Mouse (Mus musculus): ENCODE data around the gene Ttc19. TPM values are rescaled to one million over a fixed set of nuclear protein-coding genes. Genes with fewer than 3 reads are reported as not detected.
"Not testable (repeated sequence)": the region's sequence is repeated elsewhere in the genome, so short reads cannot be mapped to it uniquely, and the experiment has no call there.

Ttc19 gene
- polyA plus RNA-seq, 1 experiment from 2014 or later = 19.1 TPM

GRCm38 (mm10) chr11:62351948-62352347 lies 70.7 kb downstream of the Ttc19 start:
- Histone ChIP-seq H3K4me2 (no peak overlapping the region), H3K36me3 (peaks cover 72% of the 10 kb centered on the region), H3K27me3 (no peaks in the 10 kb centered on the region), H3K27ac (no peak overlapping the region), H3K4me3 (no peak overlapping the region), H3K4me1 (replicated peaks) (no peaks in the 10 kb centered on the region), H3K9me3 (replicated peaks) (no peaks in the 10 kb centered on the region), H3K9ac (no peak overlapping the region)
- no peak for ATAC-seq (replicated peaks; ENCODE audit: insufficient number of reproducible peaks, insufficient read depth, low FRiP score, low read depth)
- WGBS = 82% methylated on average over 4 of the region's 4 CpGs

DNA sequence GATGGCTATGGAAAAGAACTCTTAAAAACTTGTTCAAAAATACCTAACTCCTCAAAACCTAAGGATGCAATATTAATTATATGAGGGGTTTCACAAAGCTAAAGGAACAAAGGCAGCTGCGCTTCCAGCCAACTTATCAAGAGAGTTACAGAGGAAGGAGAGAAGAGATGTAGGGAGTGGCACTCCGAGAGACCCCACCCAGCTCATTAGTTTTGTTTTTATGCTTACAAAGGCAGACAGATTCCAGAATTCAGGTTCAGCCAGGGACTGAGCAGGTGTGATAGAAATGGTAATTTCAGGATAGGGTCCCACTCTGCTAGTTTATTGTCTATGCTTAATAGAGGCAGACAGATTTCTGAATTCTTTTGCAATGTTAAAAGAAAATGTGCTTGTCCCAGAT lies 73.9 kb downstream of the Ttc19 start:
- no peak overlapping the region for H3K9ac ChIP-seq
- H3K9me3 ChIP-seq (replicated peaks) = no peaks in the 10 kb centered on the region
- 90% methylated on average over 2 of the region's 2 CpGs for WGBS
- H3K4me3 ChIP-seq = no peak overlapping the region
- ATAC-seq (replicated peaks; ENCODE audit: insufficient number of reproducible peaks, insufficient read depth, low FRiP score, low read depth) = no peak
- H3K27me3 ChIP-seq = no peaks in the 10 kb centered on the region
- no peak overlapping the region for H3K27ac ChIP-seq
- no peaks in the 10 kb centered on the region for H3K4me1 ChIP-seq (replicated peaks)
- peaks cover 64% of the 10 kb centered on the region for H3K36me3 ChIP-seq
- no peak overlapping the region for H3K4me2 ChIP-seq

DNA sequence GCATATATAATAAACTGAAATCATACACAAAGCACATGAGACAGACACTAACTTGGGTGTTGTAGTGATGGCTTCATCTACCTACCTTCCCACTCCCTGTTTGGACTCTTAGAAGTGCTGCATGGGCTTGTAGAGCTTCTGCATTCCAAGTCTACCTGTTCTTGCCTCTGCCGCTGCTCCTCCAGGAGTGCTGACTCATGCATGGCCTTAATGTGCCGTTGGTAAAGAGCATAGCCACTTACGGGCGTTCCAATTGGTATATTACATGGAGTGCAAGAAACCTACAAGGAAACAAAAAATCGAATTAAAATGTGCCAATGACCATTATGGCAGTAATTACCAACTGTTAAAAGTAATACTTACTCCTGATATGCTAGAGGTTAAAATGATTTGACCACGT lies 85.6 kb downstream of the Ttc19 start:
- no peak overlapping the region for H3K27ac ChIP-seq
- H3K9ac ChIP-seq = no peak overlapping the region
- H3K4me3 ChIP-seq = no peak overlapping the region
- H3K36me3 ChIP-seq = peaks cover 51% of the 10 kb centered on the region
- 90% methylated on average over 6 of the region's 6 CpGs for WGBS
- no peaks in the 10 kb centered on the region for H3K27me3 ChIP-seq
- no peaks in the 10 kb centered on the region for H3K9me3 ChIP-seq (replicated peaks)
- ATAC-seq (replicated peaks; ENCODE audit: insufficient number of reproducible peaks, insufficient read depth, low FRiP score, low read depth) = no peak
- no peaks in the 10 kb centered on the region for H3K4me1 ChIP-seq (replicated peaks)
- H3K4me2 ChIP-seq = no peak overlapping the region

DNA sequence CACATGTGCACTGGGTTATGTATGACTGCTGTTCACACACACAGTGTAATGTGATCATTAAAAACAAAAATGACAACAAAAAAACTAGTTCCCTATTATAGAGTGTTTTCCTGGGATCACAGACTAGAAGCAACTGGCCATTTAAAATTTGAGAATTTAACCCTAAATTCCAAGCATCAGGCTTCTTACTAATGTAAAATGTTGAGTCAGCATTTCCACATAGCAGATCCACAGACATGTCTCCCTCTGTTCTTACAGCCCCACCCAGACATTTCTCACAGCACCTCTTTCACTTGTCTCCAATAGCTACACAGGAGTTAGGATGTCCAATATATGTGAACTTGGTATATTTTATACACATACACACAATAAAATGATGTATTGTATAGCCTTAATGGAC lies 88.7 kb downstream of the Ttc19 start:
- Histone ChIP-seq H3K9ac (no peak overlapping the region), H3K4me1 (replicated peaks) (no peaks in the 10 kb centered on the region), H3K27ac (no peak overlapping the region), H3K4me3 (no peak overlapping the region), H3K36me3 (peaks cover 57% of the 10 kb centered on the region), H3K9me3 (replicated peaks) (no peaks in the 10 kb centered on the region), H3K27me3 (no peaks in the 10 kb centered on the region), H3K4me2 (no peak overlapping the region)
- no peak for ATAC-seq (replicated peaks; ENCODE audit: insufficient number of reproducible peaks, insufficient read depth, low FRiP score, low read depth)

- H3K36me3 ChIP-seq = peaks cover 61% of the 10 kb centered on the region
Measured at GRCm38 (mm10) chr11:62371776-62372175, 90.5 kb downstream of the Ttc19 start.

GRCm38 (mm10) chr11:62377202-62377851 lies 96.1 kb downstream of the Ttc19 start:
- H3K9me3 ChIP-seq (replicated peaks); H3K9ac ChIP-seq; H3K4me1 ChIP-seq (replicated peaks); H3K4me3 ChIP-seq; ATAC-seq (replicated peaks; ENCODE audit: insufficient number of reproducible peaks, insufficient read depth, low FRiP score, low read depth); H3K4me2 ChIP-seq; H3K27me3 ChIP-seq; H3K27ac ChIP-seq: not testable (repeated sequence)
- H3K36me3 ChIP-seq = peaks cover 55% of the 10 kb centered on the region
- WGBS = 85% methylated on average over 6 of the region's 6 CpGs

More at GRCm38 (mm10) chr11:62371776-62372175, 90.5 kb downstream of the Ttc19 start:
- 93% methylated on average over 2 of the region's 2 CpGs for WGBS
- ATAC-seq (replicated peaks; ENCODE audit: insufficient number of reproducible peaks, insufficient read depth, low FRiP score, low read depth) = no peak
- Histone ChIP-seq H3K4me1 (replicated peaks) (no peaks in the 10 kb centered on the region), H3K9me3 (replicated peaks) (no peaks in the 10 kb centered on the region), H3K9ac (no peak overlapping the region), H3K27me3 (no peaks in the 10 kb centered on the region), H3K4me2 (no peak overlapping the region), H3K4me3 (no peak overlapping the region), H3K27ac (no peak overlapping the region)

Other genes starting within 250 kb of the Ttc19 start
- 1.0 and 1.9 TPM in 2 replicates for gene Adora2b, start 32.5 kb upstream of the Ttc19 start, polyA plus RNA-seq (2015; fragmentation: Nextera tagmentation; extraction: Ambion mirVana)
- 13.8 and 15.8 TPM in 2 replicates for gene Zswim7, start 98 bp upstream of the Ttc19 start, polyA plus RNA-seq (2015; fragmentation: Nextera tagmentation; extraction: Ambion mirVana)
- 5.1 and 7.2 TPM in 2 replicates for gene Pigl, start 177.0 kb downstream of the Ttc19 start, polyA plus RNA-seq (2015; fragmentation: Nextera tagmentation; extraction: Ambion mirVana)
- gene Ncor1, start 177.1 kb downstream of the Ttc19 start, polyA plus RNA-seq (2015; fragmentation: Nextera tagmentation; extraction: Ambion mirVana) = 112 and 113 TPM in 2 replicates

Measured in heart, embryonic 15.5 days (tissue).